Mouse (Mus musculus) CD4-positive, CD25-positive, alpha-beta regulatory T cell, adult 9 weeks (primary cell): ENCODE results near the gene Tma16. TPM values are rescaled to one million over a fixed set of nuclear protein-coding genes. Genes with fewer than 3 reads are reported as not detected.

ENCODE experiments used
- polyA plus RNA-seq: library from polyadenylated mRNA; unstranded; fragments of 100-300 nt; shearing (Covaris generic); gene quantifications from one replicate; pipeline ENCODE4 v1.2.1, GENCODE M21; 2017

Gene Tma16
- polyA plus RNA-seq = 12.1 TPM

GRCm38 (mm10) chr8:66486084-66486763 is at the start of gene Tma16:
TSS of gene Tma16 (minus strand) at chr8:66486530.

GRCm38 (mm10) chr8:66511537-66511936 is 25.2 kb upstream of the Tma16 start, which contains the start of gene Tktl2:
TSS of gene Tktl2 (plus strand) at chr8:66511756.

Other genes starting within 250 kb of the Tma16 start
- not detected for gene Tktl2, start 25.2 kb upstream of the Tma16 start, polyA plus RNA-seq
- gene Npy5r, start 201.6 kb upstream of the Tma16 start, polyA plus RNA-seq = not detected
- not detected for gene Npy1r, start 210.7 kb upstream of the Tma16 start, polyA plus RNA-seq